ENCODE assay signal across 9 mouse cellular contexts in genomic region chr15:101479666-101480060, GRCm38 (mm10). TPM values are rescaled to one million over a fixed set of nuclear protein-coding genes. Genes with fewer than 3 reads are reported as not detected.
DNase-seq lines count a peak whose midpoint lies in the region; ATAC-seq and TF ChIP-seq lines count a peak whose summit lies in the region.
"Had no signal": no experiment of that assay in that cellular context is flagged by ENCODE, and none has a peak within 500 bp of the region (broad histone marks: within the 10 kb centered on the region; RNA-seq: fewer than 3 reads in every experiment).

No protein-coding gene starts in this region.

- H3K9me3 ChIP-seq in heart, embryonic 15.5 days (replicated peaks), result no peaks in the 10 kb centered on the region
- no peaks in the 10 kb centered on the region for H3K9me3 ChIP-seq in hindbrain, embryonic 15.5 days
- no peaks in the 10 kb centered on the region for H3K9me3 ChIP-seq in midbrain, embryonic 16.5 days (replicated peaks; ENCODE audit: control insufficient read depth, low read length, poor library complexity, severe bottlenecking)

- peaks cover 31% of the 10 kb centered on the region for H3K27me3 ChIP-seq in heart, embryonic 15.5 days
- no peaks in the 10 kb centered on the region for H3K27me3 ChIP-seq in heart, adult 2 months (ENCODE audit: control insufficient read depth, insufficient read depth, low read length)
- H3K27me3 ChIP-seq in hindbrain, embryonic 15.5 days, result 0 out of 2 replicates have a peak, but pooled peaks cover 3% of the 10 kb centered on the region
- H3K27me3 ChIP-seq in midbrain, embryonic 16.5 days (ENCODE audit: control insufficient read depth, insufficient read depth, low read depth, low read length), result no peaks in the 10 kb centered on the region

- intact Hi-C loops in heart, adult 2 months (cut with DNase I), result no loop called here

- H3K4me1 ChIP-seq in heart, embryonic 15.5 days (replicated peaks), result peaks cover 9% of the 10 kb centered on the region
- no peaks in the 10 kb centered on the region for H3K4me1 ChIP-seq in heart, adult 2 months (ENCODE audit: control insufficient read depth, insufficient read depth, low read length)
- H3K4me1 ChIP-seq in hindbrain, embryonic 15.5 days (replicated peaks), result peaks cover 11% of the 10 kb centered on the region
- peaks cover 9% of the 10 kb centered on the region for H3K4me1 ChIP-seq in midbrain, embryonic 16.5 days (ENCODE audit: control insufficient read depth, insufficient read depth, low read length)

- TF ChIP-seq CTCF in heart, adult 2 months (IDR thresholded peaks at IDR 0.05), result no peak

- H3K4me3 ChIP-seq in heart, embryonic 15.5 days, result peak overlapping the region; percentile 34
- no peak overlapping the region for H3K4me3 ChIP-seq in heart, adult 2 months
- H3K4me3 ChIP-seq in hindbrain, embryonic 15.5 days, result peak overlapping the region; percentile 27
- peak overlapping the region; percentile 21 for H3K4me3 ChIP-seq in midbrain, embryonic 16.5 days (ENCODE audit: low read depth, low read length)

- H3K9ac ChIP-seq in heart, embryonic 15.5 days, result no peak overlapping the region
- H3K9ac ChIP-seq in heart, adult 2 months (ENCODE audit: low read depth, low read length), result no peak overlapping the region
- 0 out of 2 replicates have a peak overlapping the region, but pooled peaks have one; percentile 14 for H3K9ac ChIP-seq in hindbrain, embryonic 15.5 days
- no peak overlapping the region; the same call in 1 of the 2 replicates for H3K9ac ChIP-seq in midbrain, embryonic 16.5 days (ENCODE audit: low read depth, low read length)

- TF ChIP-seq EP300 in heart, adult 2 months (IDR thresholded peaks at IDR 0.05; ENCODE audit: insufficient read depth, low read depth, low read length), result no peak

- H3K27ac ChIP-seq in heart, embryonic 15.5 days, result no peak overlapping the region
- no peak overlapping the region for H3K27ac ChIP-seq in heart, adult 2 months
- no peak overlapping the region for H3K27ac ChIP-seq in hindbrain, embryonic 15.5 days (replicated peaks)
- no peak overlapping the region for H3K27ac ChIP-seq in midbrain, embryonic 16.5 days (ENCODE audit: low read length)

- ATAC-seq in heart, embryonic 15.5 days (replicated peaks; ENCODE audit: insufficient number of reproducible peaks, insufficient read depth, low FRiP score, low read depth), result no peak
- ATAC-seq in hindbrain, embryonic 15.5 days (ENCODE audit: low FRiP score, low read depth), result no peak
- no peak for ATAC-seq in midbrain, embryonic 16.5 days

- TF ChIP-seq POLR2A in heart, adult 2 months (IDR thresholded peaks at IDR 0.05; ENCODE audit: insufficient read depth, low read depth, low read length), result no peak

- no peaks in the 10 kb centered on the region for H3K79me2 ChIP-seq in heart, adult 2 months (replicated peaks; ENCODE audit: control insufficient read depth, insufficient read depth, low read length)

- peak overlapping the region; percentile 62 for H3K4me2 ChIP-seq in heart, embryonic 15.5 days
- H3K4me2 ChIP-seq in hindbrain, embryonic 15.5 days, result peak overlapping the region; percentile 75
- peak overlapping the region; percentile 56 for H3K4me2 ChIP-seq in midbrain, embryonic 16.5 days (ENCODE audit: low read length)

- no peaks in the 10 kb centered on the region for H3K36me3 ChIP-seq in heart, embryonic 15.5 days
- H3K36me3 ChIP-seq in heart, adult 2 months (ENCODE audit: control insufficient read depth, insufficient read depth, low read length), result no peaks in the 10 kb centered on the region
- H3K36me3 ChIP-seq in hindbrain, embryonic 15.5 days, result no peaks in the 10 kb centered on the region
- no peaks in the 10 kb centered on the region for H3K36me3 ChIP-seq in midbrain, embryonic 16.5 days (ENCODE audit: control insufficient read depth, insufficient read depth, low read length)

- DNase-seq in heart, adult 2 months, result no peak
- DNase-seq in embryo, embryonic 9.5 days (ENCODE audit: extremely low spot score), result peak; percentile 20
- DNase-seq in cerebellum, adult 9-10 months, result no peak
- DNase-seq in cerebellum, adult 11 months, result no peak
- DNase-seq in kidney, postnatal 36 days, result no peak

- WGBS in heart, embryonic 15.5 days, result 34% methylated on average over 11 of the region's 11 CpGs
- WGBS in heart, adult 2 months, result 29% methylated on average over 11 of the region's 11 CpGs
- WGBS in hindbrain, embryonic 15.5 days, result 31% methylated on average over 11 of the region's 11 CpGs
- WGBS in midbrain, embryonic 16.5 days, result 31% methylated on average over 11 of the region's 11 CpGs

RNA-seq across cellular contexts. Expression of gene Krt86, which starts 6.4 kb away (rescaled TPM):
- polyA plus RNA-seq in heart, embryonic 15.5 days (2015; fragmentation: Nextera tagmentation; extraction: Ambion mirVana), result not detected in 2 replicates
- total RNA-seq in heart, adult 2 months (2021), result not detected
- 0.12 TPM in 1 of 2 replicates, not detected in the other for polyA plus RNA-seq in heart, adult 2 months (2012; rRNA removed)
- 0.09 and 0.12 TPM in 2 replicates for polyA plus RNA-seq in hindbrain, embryonic 15.5 days (2015; fragmentation: Nextera tagmentation; extraction: Ambion mirVana)
- polyA plus RNA-seq in midbrain, embryonic 16.5 days (2015; fragmentation: Nextera tagmentation; extraction: Ambion mirVana), result 0.10 TPM in 1 of 2 replicates, not detected in the other
- total RNA-seq: hematopoietic stem cell, adult 5-6 weeks had no signal

RNA-seq across cellular contexts. Expression of gene Krt83, which starts 11.6 kb away (rescaled TPM):
- not detected in 2 replicates for polyA plus RNA-seq in heart, embryonic 15.5 days (2015; fragmentation: Nextera tagmentation; extraction: Ambion mirVana)
- total RNA-seq in heart, adult 2 months (2021), result not detected
- polyA plus RNA-seq in heart, adult 2 months (2012; rRNA removed), result not detected in 2 replicates
- not detected in 2 replicates for polyA plus RNA-seq in hindbrain, embryonic 15.5 days (2015; fragmentation: Nextera tagmentation; extraction: Ambion mirVana)
- not detected in 2 replicates for polyA plus RNA-seq in midbrain, embryonic 16.5 days (2015; fragmentation: Nextera tagmentation; extraction: Ambion mirVana)
- total RNA-seq: hematopoietic stem cell, adult 5-6 weeks had no signal

RNA-seq across cellular contexts. Expression of gene Krt81, which starts 16.1 kb away (rescaled TPM):
- polyA plus RNA-seq in heart, embryonic 15.5 days (2015; fragmentation: Nextera tagmentation; extraction: Ambion mirVana), result not detected in 2 replicates
- total RNA-seq in heart, adult 2 months (2021), result not detected
- polyA plus RNA-seq in heart, adult 2 months (2012; rRNA removed), result not detected in 2 replicates
- not detected in 2 replicates for polyA plus RNA-seq in hindbrain, embryonic 15.5 days (2015; fragmentation: Nextera tagmentation; extraction: Ambion mirVana)
- polyA plus RNA-seq in midbrain, embryonic 16.5 days (2015; fragmentation: Nextera tagmentation; extraction: Ambion mirVana), result 0.28 TPM in 1 of 2 replicates, not detected in the other
- total RNA-seq: hematopoietic stem cell, adult 5-6 weeks had no signal

RNA-seq across cellular contexts. Expression of gene Krt88, which starts 32.1 kb away (rescaled TPM):
- polyA plus RNA-seq in heart, embryonic 15.5 days (2015; fragmentation: Nextera tagmentation; extraction: Ambion mirVana), result not detected in 2 replicates
- not detected for total RNA-seq in heart, adult 2 months (2021)
- polyA plus RNA-seq in heart, adult 2 months (2012; rRNA removed), result not detected in 2 replicates
- not detected in 2 replicates for polyA plus RNA-seq in hindbrain, embryonic 15.5 days (2015; fragmentation: Nextera tagmentation; extraction: Ambion mirVana)
- polyA plus RNA-seq in midbrain, embryonic 16.5 days (2015; fragmentation: Nextera tagmentation; extraction: Ambion mirVana), result not detected in 2 replicates
- total RNA-seq: hematopoietic stem cell, adult 5-6 weeks had no signal

RNA-seq across cellular contexts. Expression of gene Gm49425, which starts 37.4 kb away (rescaled TPM):
- not detected in 2 replicates for polyA plus RNA-seq in heart, embryonic 15.5 days (2015; fragmentation: Nextera tagmentation; extraction: Ambion mirVana)
- total RNA-seq in heart, adult 2 months (2021), result not detected
- not detected in 2 replicates for polyA plus RNA-seq in heart, adult 2 months (2012; rRNA removed)
- polyA plus RNA-seq in hindbrain, embryonic 15.5 days (2015; fragmentation: Nextera tagmentation; extraction: Ambion mirVana), result not detected in 2 replicates
- polyA plus RNA-seq in midbrain, embryonic 16.5 days (2015; fragmentation: Nextera tagmentation; extraction: Ambion mirVana), result not detected in 2 replicates
- total RNA-seq: hematopoietic stem cell, adult 5-6 weeks had no signal
